Mouse (Mus musculus): ENCODE measurements around the gene Plekhh3.

Plekhh3 gene

GRCm38 (mm10) chr11:101186526-101187247, 15.5 kb upstream of the Plekhh3 start:
- in situ Hi-C loops (cut with MboI, MseI): no loop called here

- in situ Hi-C loops (cut with MboI, MseI): no loop called here
These were observed 14.3 kb upstream of the Plekhh3 start for GRCm38 (mm10) chr11:101185441-101185840.

- in situ Hi-C loops (cut with MboI, MseI): loop anchor here (5.0 kb wide), 1 partner anchor 52 kb away; no protein-coding TSS in a partner anchor
These were observed 13.8 kb upstream of the Plekhh3 start for GRCm38 (mm10) chr11:101184984-101185383.

DNA sequence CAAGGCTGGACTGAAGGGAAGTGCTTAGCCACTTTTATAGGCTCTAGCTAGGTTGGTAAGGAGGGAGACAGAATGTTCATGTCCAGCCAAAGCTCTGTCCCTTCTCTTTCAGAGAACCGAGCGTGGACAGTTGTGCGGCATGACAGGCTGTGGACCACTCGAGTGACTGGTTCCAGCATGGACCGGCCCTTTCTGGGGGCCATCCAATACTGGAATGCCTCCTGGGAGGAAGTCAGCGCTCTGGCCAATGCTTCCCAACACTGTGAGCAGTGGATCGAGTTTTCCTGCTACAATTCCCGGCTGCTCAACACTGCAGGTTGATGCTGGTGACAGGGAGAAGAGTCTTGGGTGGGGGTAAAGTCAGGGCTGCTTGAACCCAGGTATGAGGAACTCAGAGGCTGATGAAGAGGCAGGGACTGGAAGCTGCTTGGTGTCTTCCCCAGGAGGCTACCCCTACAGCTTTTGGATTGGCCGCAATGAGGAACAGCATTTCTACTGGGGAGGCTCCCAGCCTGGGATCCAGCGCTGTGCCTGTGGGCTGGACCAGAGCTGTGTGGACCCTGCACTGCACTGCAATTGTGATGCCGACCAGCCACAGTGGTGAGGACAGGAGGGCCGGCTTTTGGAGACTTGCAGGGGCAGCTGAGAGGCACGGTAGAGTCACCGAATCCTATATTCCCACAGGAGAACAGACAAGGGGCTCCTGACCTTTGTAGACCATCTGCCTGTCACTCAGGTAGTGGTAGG, 11.8 kb upstream of the Plekhh3 start:
- in situ Hi-C loops (cut with MboI, MseI): loop anchor here (5.0 kb wide), 1 partner anchor 54 kb away; no protein-coding TSS in a partner anchor

DNA sequence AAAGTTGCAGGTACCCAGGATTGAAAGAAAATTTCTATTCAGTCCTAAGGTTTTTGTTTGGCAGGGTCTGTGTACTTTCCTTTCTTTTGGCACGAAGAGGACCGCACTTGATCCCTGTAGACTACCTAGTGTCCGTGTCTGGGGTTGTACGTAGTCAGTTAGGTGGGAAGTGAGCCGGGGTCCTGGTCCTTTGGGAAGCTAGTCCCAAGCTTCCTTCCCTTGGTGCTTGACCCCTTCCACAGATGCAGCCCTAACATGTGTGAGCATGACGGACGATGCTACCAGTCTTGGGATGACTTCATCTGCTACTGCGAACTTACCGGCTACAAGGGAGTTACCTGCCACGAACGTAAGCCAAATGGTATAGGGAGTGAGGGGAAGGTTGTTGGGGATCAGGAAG, 10.8 kb upstream of the Plekhh3 start:
- in situ Hi-C loops (cut with MboI, MseI): loop anchor here (5.0 kb wide), 1 partner anchor 55 kb away; no protein-coding TSS in a partner anchor

GRCm38 (mm10) chr11:101180846-101181740, 9.9 kb upstream of the Plekhh3 start:
- in situ Hi-C loops (cut with MboI, MseI): loop anchor here (5.0 kb wide), 1 partner anchor 56 kb away; no protein-coding TSS in a partner anchor

DNA sequence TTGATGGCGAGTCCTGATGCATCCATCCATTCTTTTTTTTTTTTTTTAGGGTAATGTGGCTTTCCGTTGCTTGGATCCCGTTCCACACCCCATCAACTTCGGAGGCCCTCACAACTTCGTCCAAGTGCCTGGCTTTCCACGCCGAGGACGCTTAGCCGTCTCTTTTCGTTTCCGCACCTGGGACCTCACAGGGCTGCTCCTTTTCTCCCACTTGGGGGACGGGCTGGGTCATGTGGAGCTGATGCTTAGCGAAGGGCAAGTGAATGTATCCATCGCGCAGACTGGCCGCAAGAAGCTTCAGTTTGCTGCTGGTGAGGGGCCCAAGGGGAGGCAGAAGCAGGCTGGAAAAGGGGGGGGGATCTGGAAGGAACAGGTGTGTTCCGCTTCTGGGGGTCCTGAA, 9.1 kb upstream of the Plekhh3 start:
- in situ Hi-C loops (cut with MboI, MseI): loop anchor here (5.0 kb wide), 1 partner anchor 57 kb away; no protein-coding TSS in a partner anchor

DNA sequence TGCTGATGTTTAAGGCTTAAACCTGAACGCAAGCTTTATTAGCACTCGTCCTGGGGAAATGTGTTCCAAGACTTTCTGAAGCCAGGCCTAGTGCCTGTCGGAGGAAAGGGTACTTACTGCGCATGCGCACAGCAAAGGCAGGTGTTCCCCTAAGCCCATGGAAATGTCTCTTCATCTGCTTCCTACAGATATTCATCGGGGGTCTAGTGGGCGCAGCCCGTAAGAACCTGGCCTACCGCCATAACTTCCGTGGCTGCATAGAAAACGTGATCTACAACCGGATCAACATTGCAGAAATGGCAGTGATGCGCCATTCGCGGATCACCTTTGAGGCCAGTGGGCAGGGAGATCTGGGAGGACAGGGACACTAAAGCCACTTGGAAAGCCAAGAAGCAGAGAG, 8.2 kb upstream of the Plekhh3 start:
- in situ Hi-C loops (cut with MboI, MseI): no loop called here

DNA sequence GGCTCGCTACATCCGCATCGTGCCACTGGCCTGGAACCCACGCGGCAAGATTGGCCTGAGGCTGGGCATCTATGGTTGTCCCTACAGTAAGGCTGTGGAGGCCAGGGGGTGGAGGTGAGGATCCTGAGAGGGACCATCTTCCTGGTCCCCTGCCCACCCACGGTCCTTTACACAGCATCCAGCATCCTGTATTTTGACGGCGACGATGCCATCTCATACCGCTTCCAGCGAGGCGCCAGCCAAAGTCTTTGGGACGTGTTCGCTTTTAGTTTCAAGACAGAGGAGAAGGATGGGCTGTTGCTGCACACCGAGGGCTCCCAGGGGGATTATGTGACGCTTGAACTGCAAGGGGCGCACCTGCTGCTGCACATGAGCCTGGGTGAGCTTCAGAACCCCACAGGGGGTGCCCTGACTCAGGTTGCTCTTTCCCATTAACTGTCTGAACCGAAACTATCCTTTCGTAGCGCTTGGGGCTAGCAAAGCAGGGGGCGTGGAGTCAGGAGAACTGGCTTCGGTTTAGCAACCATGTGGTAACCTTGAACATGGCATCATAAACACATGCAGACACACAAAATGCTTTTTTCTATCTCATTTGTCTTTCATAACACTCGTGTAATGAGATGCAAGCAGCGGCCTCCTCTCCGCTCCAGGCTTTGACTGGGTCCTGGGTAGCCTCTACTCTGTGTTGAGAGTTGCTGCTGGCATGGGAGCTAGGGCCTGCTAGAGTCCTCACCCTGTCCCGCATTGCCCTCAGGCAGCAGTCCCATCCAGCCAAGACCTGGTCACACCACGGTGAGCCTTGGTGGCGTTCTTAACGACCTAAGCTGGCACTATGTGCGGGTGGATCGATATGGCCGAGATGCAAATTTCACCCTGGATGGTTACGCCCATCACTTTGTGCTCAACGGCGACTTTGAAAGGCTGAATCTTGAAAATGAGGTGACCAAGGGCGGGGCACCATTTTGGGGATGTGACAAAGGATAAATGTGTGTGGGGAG, 7.2 kb upstream of the Plekhh3 start:
- in situ Hi-C loops (cut with MboI, MseI): no loop called here

DNA sequence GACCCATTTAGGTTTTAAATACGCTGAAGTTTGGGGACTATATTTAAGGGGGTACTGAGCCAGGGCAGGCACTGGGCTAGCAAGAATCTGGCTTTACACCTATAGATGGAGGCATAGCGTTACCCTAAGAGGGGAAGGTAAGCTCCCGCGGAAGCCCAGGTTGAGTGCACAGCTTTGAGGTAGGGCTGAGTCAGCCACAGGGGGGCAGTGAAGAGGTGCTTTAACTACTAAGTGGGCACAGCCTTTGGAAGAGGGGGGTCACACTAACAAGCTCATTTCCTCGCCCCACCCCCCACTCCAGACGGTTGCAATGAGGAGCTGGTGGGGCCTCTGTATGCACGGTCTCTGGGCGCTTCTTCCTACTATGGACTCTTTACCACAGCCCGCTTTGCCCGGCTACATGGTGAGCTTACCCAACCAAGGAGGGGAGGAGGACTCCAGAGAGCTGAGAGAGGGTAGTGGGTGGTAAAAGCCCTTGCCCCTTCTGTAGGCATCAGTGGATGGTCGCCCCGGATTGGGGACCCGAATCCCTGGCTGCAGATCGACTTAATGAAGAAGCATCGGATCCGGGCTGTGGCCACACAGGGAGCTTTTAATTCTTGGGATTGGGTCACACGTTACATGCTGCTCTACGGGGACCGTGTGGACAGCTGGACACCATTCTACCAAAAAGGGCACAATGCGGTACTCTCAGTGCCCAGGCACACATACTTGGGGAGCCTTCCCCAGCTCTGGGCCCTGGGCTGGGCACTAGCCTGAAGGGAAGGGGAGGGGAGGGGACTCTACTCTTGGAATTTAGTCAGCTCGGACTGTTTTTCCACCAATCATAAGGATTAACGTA, 6.0 kb upstream of the Plekhh3 start:
- in situ Hi-C loops (cut with MboI, MseI): no loop called here

DNA sequence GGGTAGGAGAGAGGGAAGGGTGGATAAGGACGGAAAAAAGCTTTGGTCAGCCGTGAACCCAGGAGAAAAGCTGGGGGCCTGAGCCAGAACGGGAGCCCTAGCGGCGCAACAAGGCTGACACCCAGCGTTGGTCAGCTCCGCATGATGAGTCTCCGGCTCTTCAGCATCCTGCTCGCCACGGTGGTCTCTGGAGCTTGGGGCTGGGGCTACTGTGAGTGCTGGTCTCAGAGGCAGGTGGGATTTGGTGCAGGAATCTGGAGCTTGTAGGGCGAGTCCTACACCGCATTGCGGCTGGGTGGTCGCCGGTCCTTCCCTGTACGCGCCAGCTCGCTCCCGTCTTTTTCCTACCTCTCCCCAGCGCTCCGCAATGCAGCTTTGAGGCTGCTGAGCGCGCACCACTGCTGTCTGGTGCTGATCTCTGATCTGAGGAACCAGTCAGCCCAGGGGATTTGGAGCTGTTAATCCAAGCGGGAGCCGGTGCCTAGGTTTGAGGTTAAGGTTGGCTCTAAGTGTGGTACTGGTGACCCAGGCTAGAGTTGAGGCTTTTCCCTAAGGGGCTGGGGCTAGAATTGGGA, 5.1 kb upstream of the Plekhh3 start:
- in situ Hi-C loops (cut with MboI, MseI): no loop called here

DNA sequence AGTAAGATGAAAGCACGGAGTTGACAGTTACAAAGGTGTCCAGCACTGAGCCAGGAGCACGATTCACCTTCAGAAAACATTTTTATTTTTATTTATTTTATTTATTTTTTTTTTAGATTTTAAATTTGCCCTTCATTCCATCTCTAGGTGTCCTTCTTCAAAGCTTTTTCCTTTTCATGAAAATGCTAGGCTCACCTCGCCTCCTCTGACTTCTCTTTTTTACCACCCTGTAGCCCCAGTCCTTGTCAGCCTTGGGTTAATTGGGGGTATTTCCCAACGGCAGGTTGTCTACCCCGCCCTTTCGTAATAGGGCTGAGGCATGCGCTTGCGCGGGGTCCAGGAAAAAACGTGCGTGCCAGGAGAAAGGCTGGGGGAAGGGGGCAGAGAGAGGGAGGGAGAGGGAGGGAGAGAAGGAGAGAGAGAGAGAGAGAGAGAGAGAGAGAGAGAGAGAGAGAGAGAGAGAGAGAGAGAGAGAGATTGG, 4.5 kb upstream of the Plekhh3 start:
- in situ Hi-C loops (cut with MboI, MseI): no loop called here

DNA sequence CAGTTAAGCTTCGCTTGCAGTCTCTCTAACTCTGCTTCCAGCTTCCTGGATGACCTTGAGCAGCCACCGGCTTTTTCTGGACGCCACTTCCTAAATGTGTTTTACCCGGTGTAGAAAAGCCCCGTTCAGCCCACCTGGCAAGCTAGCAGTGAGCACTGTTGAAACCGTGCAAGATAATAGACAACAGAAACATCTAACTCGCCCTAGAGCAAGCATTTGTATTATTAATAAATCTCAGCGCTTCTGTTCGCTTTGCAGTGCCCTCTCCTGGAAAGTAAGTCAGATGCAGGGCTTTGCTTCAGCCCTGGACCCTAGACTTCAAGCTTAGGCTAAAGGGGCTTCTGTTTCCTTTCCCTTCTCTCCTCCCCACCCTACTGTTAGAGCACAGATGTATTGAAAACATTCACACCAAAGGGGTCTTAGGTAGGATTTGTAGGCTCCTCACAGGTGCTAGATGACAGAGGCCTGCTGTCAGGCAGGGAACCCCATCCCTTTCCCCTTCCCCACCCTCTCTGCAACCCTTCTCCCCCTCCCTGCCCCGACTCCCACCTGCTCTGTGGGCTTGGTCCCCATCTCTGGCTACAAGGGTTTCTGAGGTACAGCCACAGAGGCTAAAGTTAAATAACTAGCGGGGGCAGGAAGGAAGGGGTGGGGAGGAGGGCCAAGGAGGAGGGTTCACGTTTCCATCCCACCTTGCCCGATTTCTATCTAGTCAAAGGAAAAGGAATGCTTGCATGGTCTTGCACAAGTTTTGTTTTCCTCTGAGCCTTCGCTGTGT, 3.9 kb upstream of the Plekhh3 start, which contains the start of gene Ccr10:
Ccr10 (minus strand) TSS at position 593 of the 778 bp plus-strand sequence.
- in situ Hi-C loops (cut with MboI, MseI): no loop called here

GRCm38 (mm10) chr11:101174389-101174745, 3.2 kb upstream of the Plekhh3 start:
- in situ Hi-C loops (cut with MboI, MseI): no loop called here

DNA sequence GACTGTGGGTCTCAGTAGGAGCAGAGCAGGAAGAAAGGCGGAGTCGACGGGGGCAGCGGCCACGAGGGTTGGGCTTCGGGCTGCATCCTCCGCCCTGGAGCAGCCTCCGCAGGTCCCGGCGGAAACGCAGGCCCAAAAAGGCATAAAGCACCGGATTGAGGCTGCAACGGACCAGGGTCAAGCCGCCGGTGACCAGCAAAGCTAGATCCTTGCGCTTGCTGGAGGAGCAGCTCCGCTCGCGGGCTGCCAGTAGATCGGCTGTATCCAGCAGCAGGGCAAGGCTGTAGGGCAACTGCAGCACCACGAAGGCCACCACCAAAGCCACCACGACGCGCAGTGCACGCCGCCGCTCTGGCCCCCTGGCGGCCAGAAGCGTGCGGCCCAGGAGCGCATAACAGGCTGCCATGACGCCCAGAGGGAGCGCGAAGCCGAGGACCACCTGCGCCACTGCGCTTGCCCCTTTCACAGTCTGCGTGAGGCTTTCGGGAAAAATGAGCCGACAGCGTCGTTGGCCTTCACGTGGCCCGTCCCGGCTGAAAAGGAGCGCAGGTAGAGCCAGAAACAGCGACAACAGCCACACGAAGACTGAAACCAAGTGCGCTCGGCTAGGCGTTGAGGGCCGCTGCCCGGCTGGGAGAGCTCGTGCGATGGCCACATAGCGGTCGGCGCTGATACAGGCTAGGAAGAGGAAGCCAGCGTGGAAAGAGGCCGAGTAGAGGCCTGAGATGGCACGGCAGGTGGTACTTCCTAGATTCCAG, 2.7 kb upstream of the Plekhh3 start:
- in situ Hi-C loops (cut with MboI, MseI): no loop called here

- in situ Hi-C loops (cut with MboI, MseI): no loop called here
These were observed 2.0 kb upstream of the Plekhh3 start for GRCm38 (mm10) chr11:101173112-101173511.

DNA sequence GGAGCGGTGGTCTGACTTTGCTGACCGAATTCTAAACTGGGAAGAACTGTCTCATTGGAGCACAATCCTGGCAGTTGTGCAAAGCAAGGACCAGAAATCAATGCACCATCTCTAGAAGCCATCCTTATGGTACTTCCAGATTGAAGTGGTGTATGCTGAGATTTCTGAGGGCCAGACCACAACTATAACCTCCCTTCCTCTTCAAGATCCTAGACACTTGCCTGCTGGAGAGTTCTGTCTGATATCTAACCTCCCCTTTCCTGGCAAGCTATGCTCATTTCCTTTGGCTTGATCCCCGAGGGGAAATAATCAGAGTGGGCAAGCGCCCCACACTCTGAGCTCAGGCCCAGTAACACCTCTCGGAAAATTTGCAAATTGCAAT, 1.3 kb upstream of the Plekhh3 start:
- in situ Hi-C loops (cut with MboI, MseI): no loop called here

All from regulatory T cell (primary cell).